Mouse (Mus musculus): ENCODE data around the gene 2610507B11Rik. TPM values are rescaled to one million over a fixed set of nuclear protein-coding genes. Genes with fewer than 3 reads are reported as not detected.

2610507B11Rik gene
- polyA plus RNA-seq, 1 experiment from 2014 or later, result 56.4 TPM

GRCm38 (mm10) chr11:78324000-78324785 lies 62.6 kb downstream of the 2610507B11Rik start:
- H3K4me1 ChIP-seq, result peaks cover 32% of the 10 kb centered on the region
- H3K36me3 ChIP-seq, result peaks cover 31% of the 10 kb centered on the region
- H3K27me3 ChIP-seq (replicated peaks), result no peaks in the 10 kb centered on the region
- H3K4me3 ChIP-seq, result no peak overlapping the region
- no peak for ATAC-seq (ENCODE audit: extremely low read depth, insufficient number of reproducible peaks, low FRiP score, low TSS enrichment)
- H3K9ac ChIP-seq, result peak overlapping the region; percentile 25; the same call in 1 of the 2 replicates
- peak overlapping the region; percentile 62 for H3K4me2 ChIP-seq
- H3K9me3 ChIP-seq, result no peaks in the 10 kb centered on the region
- no peak overlapping the region for H3K27ac ChIP-seq (replicated peaks)
- WGBS, result 85% methylated on average over 15 of the region's 15 CpGs

GRCm38 (mm10) chr11:78324965-78325364 lies 63.4 kb downstream of the 2610507B11Rik start:
- H3K27ac ChIP-seq (replicated peaks), result no peak overlapping the region
- no peaks in the 10 kb centered on the region for H3K9me3 ChIP-seq
- no peak overlapping the region for H3K4me2 ChIP-seq
- peaks cover 35% of the 10 kb centered on the region for H3K4me1 ChIP-seq
- H3K4me3 ChIP-seq, result no peak overlapping the region
- WGBS, result 89% methylated on average over 12 of the region's 12 CpGs
- H3K36me3 ChIP-seq, result peaks cover 23% of the 10 kb centered on the region
- ATAC-seq (ENCODE audit: extremely low read depth, insufficient number of reproducible peaks, low FRiP score, low TSS enrichment), result no peak
- no peak overlapping the region for H3K9ac ChIP-seq
- no peaks in the 10 kb centered on the region for H3K27me3 ChIP-seq (replicated peaks)

GRCm38 (mm10) chr11:78327215-78327614 lies 65.7 kb downstream of the 2610507B11Rik start:
- Histone ChIP-seq H3K27me3 (replicated peaks) (no peaks in the 10 kb centered on the region), H3K36me3 (peaks cover 1% of the 10 kb centered on the region)

GRCm38 (mm10) chr11:78327634-78328511 lies 66.3 kb downstream of the 2610507B11Rik start, which contains the start of gene Pigs:
Gene Pigs (plus strand): TSS chr11:78328415.
- 10% methylated on average over 37 of the region's 37 CpGs for WGBS
- peak within 1 kb of the TSS; percentile 95 for H3K4me3 ChIP-seq
- ATAC-seq (ENCODE audit: extremely low read depth, insufficient number of reproducible peaks, low FRiP score, low TSS enrichment), result peak; percentile 88

More at GRCm38 (mm10) chr11:78327215-78327614, 65.7 kb downstream of the 2610507B11Rik start:
- Histone ChIP-seq H3K27ac (replicated peaks) (no peak overlapping the region), H3K4me2 (no peak overlapping the region), H3K9ac (no peak overlapping the region), H3K4me1 (peaks cover 30% of the 10 kb centered on the region), H3K9me3 (no peaks in the 10 kb centered on the region), H3K4me3 (no peak overlapping the region)
- no peak for ATAC-seq (ENCODE audit: extremely low read depth, insufficient number of reproducible peaks, low FRiP score, low TSS enrichment)
- WGBS, result 92% methylated on average over 4 of the region's 4 CpGs

GRCm38 (mm10) chr11:78328512-78329056 lies 67.0 kb downstream of the 2610507B11Rik start:
- H3K4me2 ChIP-seq, result peak overlapping the region; percentile 96
- under 1% methylated on average over 41 of the region's 41 CpGs for WGBS
- H3K36me3 ChIP-seq, result peaks cover 14% of the 10 kb centered on the region
- H3K4me1 ChIP-seq, result peaks cover 17% of the 10 kb centered on the region
- no peaks in the 10 kb centered on the region for H3K27me3 ChIP-seq (replicated peaks)
- H3K9me3 ChIP-seq, result no peaks in the 10 kb centered on the region
- ATAC-seq (ENCODE audit: extremely low read depth, insufficient number of reproducible peaks, low FRiP score, low TSS enrichment), result peak; percentile 12; the same call in 1 of the 2 replicates
- 0 out of 2 replicates have a peak overlapping the region, but pooled peaks have one; percentile 20 for H3K27ac ChIP-seq (replicated peaks)
- H3K4me3 ChIP-seq, result peak overlapping the region; percentile 95
- peak overlapping the region; percentile 92 for H3K9ac ChIP-seq

More at GRCm38 (mm10) chr11:78327634-78328511, 66.3 kb downstream of the 2610507B11Rik start, which contains the start of gene Pigs:
- Histone ChIP-seq H3K4me2 (peak within 1 kb of the TSS; percentile 96), H3K27ac (replicated peaks) (peak within 1 kb of the TSS; percentile 32; the same call in 1 of the 2 replicates), H3K36me3 (peaks cover 7% of the 10 kb centered on the region), H3K27me3 (replicated peaks) (no peaks in the 10 kb centered on the region), H3K9ac (peak within 1 kb of the TSS; percentile 92), H3K9me3 (no peaks in the 10 kb centered on the region), H3K4me1 (peaks cover 24% of the 10 kb centered on the region)

- ATAC-seq (ENCODE audit: extremely low read depth, insufficient number of reproducible peaks, low FRiP score, low TSS enrichment), result no peak
- 90% methylated on average over 12 of the region's 12 CpGs for WGBS
- no peaks in the 10 kb centered on the region for H3K27me3 ChIP-seq (replicated peaks)
Observed at GRCm38 (mm10) chr11:78332676-78333075, 71.1 kb downstream of the 2610507B11Rik start.

GRCm38 (mm10) chr11:78333992-78334391 lies 72.4 kb downstream of the 2610507B11Rik start:
- H3K36me3 ChIP-seq, result peaks cover 61% of the 10 kb centered on the region
- WGBS, result 92% methylated on average over 5 of the region's 5 CpGs
- H3K9ac ChIP-seq, result no peak overlapping the region
- H3K9me3 ChIP-seq, result no peaks in the 10 kb centered on the region
- peaks cover 5% of the 10 kb centered on the region for H3K4me1 ChIP-seq
- no peak overlapping the region for H3K4me2 ChIP-seq
- ATAC-seq (ENCODE audit: extremely low read depth, insufficient number of reproducible peaks, low FRiP score, low TSS enrichment), result no peak
- H3K27me3 ChIP-seq (replicated peaks), result no peaks in the 10 kb centered on the region
- no peak overlapping the region for H3K27ac ChIP-seq (replicated peaks)
- no peak overlapping the region for H3K4me3 ChIP-seq

More at GRCm38 (mm10) chr11:78332676-78333075, 71.1 kb downstream of the 2610507B11Rik start:
- Histone ChIP-seq H3K9me3 (no peaks in the 10 kb centered on the region), H3K4me2 (no peak overlapping the region), H3K36me3 (peaks cover 49% of the 10 kb centered on the region), H3K9ac (no peak overlapping the region), H3K27ac (replicated peaks) (no peak overlapping the region), H3K4me3 (no peak overlapping the region), H3K4me1 (peaks cover 8% of the 10 kb centered on the region)

- Histone ChIP-seq H3K27ac (replicated peaks) (no peak overlapping the region), H3K9ac (no peak overlapping the region), H3K4me3 (no peak overlapping the region), H3K9me3 (no peaks in the 10 kb centered on the region), H3K4me1 (no peaks in the 10 kb centered on the region), H3K27me3 (replicated peaks) (no peaks in the 10 kb centered on the region), H3K4me2 (no peak overlapping the region), H3K36me3 (peaks cover 86% of the 10 kb centered on the region)
- no peak for ATAC-seq (ENCODE audit: extremely low read depth, insufficient number of reproducible peaks, low FRiP score, low TSS enrichment)
- 86% methylated on average over 8 of the region's 8 CpGs for WGBS
Observed at GRCm38 (mm10) chr11:78337040-78337439, 75.5 kb downstream of the 2610507B11Rik start.

Other genes with a start within 250 kb of the 2610507B11Rik start
- gene Dhrs13, start 229.5 kb upstream of the 2610507B11Rik start, polyA plus RNA-seq (2015; fragmentation: Nextera tagmentation; extraction: Ambion mirVana), result 13.2 and 14.1 TPM in 2 replicates
- 71.8 and 83.9 TPM in 2 replicates for gene Flot2, start 223.8 kb upstream of the 2610507B11Rik start, polyA plus RNA-seq (2015; fragmentation: Nextera tagmentation; extraction: Ambion mirVana)
- gene Eral1, start 181.4 kb upstream of the 2610507B11Rik start, polyA plus RNA-seq (2015; fragmentation: Nextera tagmentation; extraction: Ambion mirVana), result 23.6 and 24.3 TPM in 2 replicates
- 16.5 and 17.7 TPM in 2 replicates for gene Fam222b, start 167.1 kb upstream of the 2610507B11Rik start, polyA plus RNA-seq (2015; fragmentation: Nextera tagmentation; extraction: Ambion mirVana)
- 41.2 and 43.0 TPM in 2 replicates for gene Traf4, start 96.2 kb upstream of the 2610507B11Rik start, polyA plus RNA-seq (2015; fragmentation: Nextera tagmentation; extraction: Ambion mirVana)
- gene Nek8, start 85.1 kb upstream of the 2610507B11Rik start, polyA plus RNA-seq (2015; fragmentation: Nextera tagmentation; extraction: Ambion mirVana), result 12.7 and 13.2 TPM in 2 replicates
- 14.3 and 14.7 TPM in 2 replicates for gene Tlcd1, start 85.0 kb upstream of the 2610507B11Rik start, polyA plus RNA-seq (2015; fragmentation: Nextera tagmentation; extraction: Ambion mirVana)
- gene Rpl23a, start 78.2 kb upstream of the 2610507B11Rik start, polyA plus RNA-seq (2015; fragmentation: Nextera tagmentation; extraction: Ambion mirVana), result 833 and 868 TPM in 2 replicates
- 57.5 and 60.9 TPM in 2 replicates for gene Rab34, start 73.3 kb upstream of the 2610507B11Rik start, polyA plus RNA-seq (2015; fragmentation: Nextera tagmentation; extraction: Ambion mirVana)
- gene Proca1, start 68.4 kb upstream of the 2610507B11Rik start, polyA plus RNA-seq (2015; fragmentation: Nextera tagmentation; extraction: Ambion mirVana), result 2.2 and 2.9 TPM in 2 replicates
- gene Sdf2, start 16.0 kb upstream of the 2610507B11Rik start, polyA plus RNA-seq (2015; fragmentation: Nextera tagmentation; extraction: Ambion mirVana), result 54.1 and 60.7 TPM in 2 replicates
- gene Supt6, start 15.8 kb upstream of the 2610507B11Rik start, polyA plus RNA-seq (2015; fragmentation: Nextera tagmentation; extraction: Ambion mirVana), result 16.6 and 17.0 TPM in 2 replicates
- gene BC030499, start 29.1 kb downstream of the 2610507B11Rik start, polyA plus RNA-seq (2015; fragmentation: Nextera tagmentation; extraction: Ambion mirVana), result 0.20 and 0.29 TPM in 2 replicates
- 24.5 and 25.5 TPM in 2 replicates for gene Spag5, start 39.8 kb downstream of the 2610507B11Rik start, polyA plus RNA-seq (2015; fragmentation: Nextera tagmentation; extraction: Ambion mirVana)
- gene Aldoc, start 61.2 kb downstream of the 2610507B11Rik start, polyA plus RNA-seq (2015; fragmentation: Nextera tagmentation; extraction: Ambion mirVana), result 22.1 and 22.5 TPM in 2 replicates
- gene Pigs, start 66.7 kb downstream of the 2610507B11Rik start, polyA plus RNA-seq (2015; fragmentation: Nextera tagmentation; extraction: Ambion mirVana), result 65.9 and 66.6 TPM in 2 replicates
- 42.8 and 44.6 TPM in 2 replicates for gene Unc119, start 81.7 kb downstream of the 2610507B11Rik start, polyA plus RNA-seq (2015; fragmentation: Nextera tagmentation; extraction: Ambion mirVana)
- 0.04 and 0.44 TPM in 2 replicates for gene Foxn1, start 124.8 kb downstream of the 2610507B11Rik start, polyA plus RNA-seq (2015; fragmentation: Nextera tagmentation; extraction: Ambion mirVana)
- gene Slc13a2, start 160.5 kb downstream of the 2610507B11Rik start, polyA plus RNA-seq (2015; fragmentation: Nextera tagmentation; extraction: Ambion mirVana), result not detected in 2 replicates
- 6.9 and 7.3 TPM in 2 replicates for gene Slc46a1, start 203.9 kb downstream of the 2610507B11Rik start, polyA plus RNA-seq (2015; fragmentation: Nextera tagmentation; extraction: Ambion mirVana)
- 0.12 and 0.19 TPM in 2 replicates for gene Sarm1, start 236.0 kb downstream of the 2610507B11Rik start, polyA plus RNA-seq (2015; fragmentation: Nextera tagmentation; extraction: Ambion mirVana)
- gene Vtn, start 237.3 kb downstream of the 2610507B11Rik start, polyA plus RNA-seq (2015; fragmentation: Nextera tagmentation; extraction: Ambion mirVana), result 2.1 and 9.3 TPM in 2 replicates
- gene Sebox, start 241.7 kb downstream of the 2610507B11Rik start, polyA plus RNA-seq (2015; fragmentation: Nextera tagmentation; extraction: Ambion mirVana), result not detected in 2 replicates

All from heart, embryonic 13.5 days (tissue).